Mouse (Mus musculus): Measurements from ENCODE around the gene Phf21b.

DNA sequence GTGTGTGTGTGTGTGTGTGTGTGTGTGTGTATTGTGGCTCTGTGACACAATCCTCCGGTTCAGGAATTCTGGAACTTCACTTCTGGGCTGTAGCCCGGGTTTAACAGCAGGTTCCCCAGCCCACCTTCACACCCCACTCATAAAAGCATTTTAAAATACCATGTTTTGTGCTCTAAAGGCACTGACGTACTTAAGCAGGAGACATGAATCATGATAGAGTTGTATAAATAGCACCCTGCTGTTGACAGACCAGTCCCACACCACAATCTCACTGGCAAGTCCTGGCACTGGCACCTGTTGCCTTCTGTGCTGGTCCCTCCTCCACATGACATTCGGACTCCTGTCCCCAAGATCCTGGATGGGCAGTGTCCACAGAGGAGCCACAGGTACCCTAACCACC lies 18.0 kb upstream of the Phf21b start:
- TF ChIP-seq E2F4 (IDR thresholded peaks at IDR 0.05; ENCODE audit: insufficient read depth) (no peak), POLR2A (IDR thresholded peaks at IDR 0.05; ENCODE audit: insufficient read length, low read depth) (no peak), POLR2AphosphoS2 (IDR thresholded peaks at IDR 0.05; ENCODE audit: insufficient read length, low read depth) (no peak), TCF12 (IDR thresholded peaks at IDR 0.05; ENCODE audit: insufficient read depth, poor library complexity, severe bottlenecking) (no peak)
